Mouse (Mus musculus): ENCODE measurements at regions not wholly inside any gene's neighbourhood (a gene's known extent, or its start where the extent isn't known, plus 50 kb on each side); places are given as distances from the start of the nearest gene placed in this dataset.

DNA sequence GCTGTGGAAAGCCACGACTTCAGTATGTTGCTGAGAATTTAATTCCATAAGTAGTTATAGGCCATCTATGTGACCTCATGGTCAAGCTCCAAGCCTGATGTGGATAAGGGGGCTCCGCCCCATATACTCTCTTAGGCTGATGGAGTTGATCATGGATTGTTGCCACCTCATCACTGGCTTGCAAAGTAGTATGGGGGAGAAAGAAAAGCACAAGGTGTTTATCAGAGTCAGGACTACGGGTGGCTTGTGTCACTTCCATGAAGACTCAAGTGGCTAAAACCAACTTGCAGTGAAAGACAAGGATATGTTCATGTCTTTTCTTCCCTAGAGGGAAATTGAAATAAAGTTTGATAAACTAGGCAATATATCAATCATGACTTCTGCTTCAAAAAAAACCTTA lies 102.9 kb upstream of the Fut8 start:
- no peak for DNase-seq (ENCODE audit: low spot score)

DNA sequence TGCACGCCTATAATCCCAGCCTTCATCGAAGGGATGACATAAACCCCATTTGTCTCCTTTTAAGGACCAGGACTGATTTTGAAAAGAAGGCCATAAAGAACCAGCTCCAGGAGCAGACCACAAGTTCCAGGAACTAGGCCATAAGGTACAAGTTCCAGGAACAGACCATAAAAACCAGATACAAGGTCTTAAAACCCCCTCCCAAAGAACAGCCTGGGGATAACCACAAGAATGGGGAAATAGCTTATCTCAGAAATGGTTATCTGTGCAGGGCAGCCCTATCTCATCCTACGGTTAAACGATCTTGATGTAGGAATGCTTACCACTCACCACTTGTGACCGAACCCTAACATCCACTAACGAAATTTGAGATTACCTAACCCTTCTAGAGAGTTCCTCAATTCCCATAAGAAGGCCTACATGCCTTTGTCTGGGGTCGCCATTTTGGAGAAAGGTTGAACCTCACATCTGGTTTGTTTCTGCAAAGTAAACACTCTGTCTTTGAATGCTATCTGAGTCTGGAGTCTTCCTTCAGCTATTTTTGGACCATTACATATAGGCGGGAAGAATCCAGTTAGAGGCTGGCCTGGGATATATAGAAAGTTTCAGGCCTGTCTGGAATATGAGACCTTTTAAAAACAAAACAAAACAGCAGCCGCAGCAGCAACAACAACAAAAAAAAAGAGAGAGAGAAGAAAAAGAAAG lies 103.5 kb upstream of the Fut8 start:
- no peak for DNase-seq (ENCODE audit: low spot score)

- DNase-seq (ENCODE audit: low spot score), result no peak
These were observed 104.2 kb upstream of the Fut8 start for GRCm38 (mm10) chr12:77133465-77134305.

GRCm38 (mm10) chr12:77131328-77131727 lies 106.6 kb upstream of the Fut8 start:
- no peak for DNase-seq (ENCODE audit: low spot score)

DNA sequence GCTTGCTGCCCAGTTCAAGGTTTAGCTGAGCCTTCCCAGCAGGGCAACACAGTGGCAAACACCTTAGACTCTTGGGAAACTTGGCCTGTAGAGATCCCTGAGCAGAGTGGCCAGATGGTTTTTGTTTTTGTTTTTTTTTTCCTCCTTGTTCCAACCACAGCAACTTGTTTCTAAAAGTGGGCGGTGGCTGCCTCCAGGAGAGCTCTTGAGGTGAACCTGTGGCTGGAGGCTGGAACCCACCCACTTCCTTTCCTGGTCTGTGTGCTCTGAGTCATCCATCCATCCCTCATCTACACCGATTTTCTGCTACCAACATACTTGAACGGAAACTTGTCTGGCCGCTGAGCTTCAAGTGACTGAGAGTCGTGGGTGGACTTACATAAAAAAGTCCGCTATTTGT lies 107.4 kb upstream of the Fut8 start:
- no peak for DNase-seq (ENCODE audit: low spot score)

DNA sequence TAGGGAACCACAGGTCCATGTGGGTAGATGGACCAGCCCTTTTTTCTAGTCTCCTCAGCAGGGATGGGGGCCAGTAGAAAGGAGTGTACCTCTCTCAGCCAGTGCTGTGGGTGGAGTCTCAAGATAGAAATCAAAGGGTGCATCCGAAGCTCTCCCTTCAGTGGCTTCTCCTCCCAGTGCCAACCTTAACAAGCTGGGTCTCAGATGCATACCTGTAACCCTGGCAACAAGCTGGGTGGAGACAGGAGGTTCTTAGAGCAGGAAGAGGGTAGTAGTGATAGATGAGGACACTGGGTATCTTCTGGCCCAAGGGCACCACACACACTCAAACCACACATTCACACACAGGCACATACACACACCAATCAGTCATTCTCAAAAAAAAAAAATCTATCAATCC lies 113.7 kb upstream of the Fut8 start:
- no peak for DNase-seq (ENCODE audit: low spot score)

DNA sequence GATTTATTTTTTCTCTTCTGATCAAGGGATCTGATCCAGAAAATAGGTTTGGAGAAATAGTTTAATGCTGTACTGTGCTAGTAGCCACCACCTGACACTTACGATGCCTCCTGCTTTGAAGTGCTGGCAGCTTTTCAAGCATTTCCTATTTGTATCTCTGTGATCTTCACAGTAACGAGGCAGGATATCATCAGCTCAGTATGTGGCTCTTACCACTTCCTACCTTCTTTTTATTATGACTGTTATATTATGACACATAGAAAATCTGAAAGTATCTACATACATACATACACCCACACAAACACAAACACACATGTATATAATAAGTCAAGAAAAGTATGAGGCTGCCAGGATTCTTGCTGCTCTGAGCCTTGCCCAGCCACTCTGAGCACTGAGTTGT lies 124.4 kb upstream of the Fut8 start:
- DNase-seq (ENCODE audit: low spot score), result no peak

DNA sequence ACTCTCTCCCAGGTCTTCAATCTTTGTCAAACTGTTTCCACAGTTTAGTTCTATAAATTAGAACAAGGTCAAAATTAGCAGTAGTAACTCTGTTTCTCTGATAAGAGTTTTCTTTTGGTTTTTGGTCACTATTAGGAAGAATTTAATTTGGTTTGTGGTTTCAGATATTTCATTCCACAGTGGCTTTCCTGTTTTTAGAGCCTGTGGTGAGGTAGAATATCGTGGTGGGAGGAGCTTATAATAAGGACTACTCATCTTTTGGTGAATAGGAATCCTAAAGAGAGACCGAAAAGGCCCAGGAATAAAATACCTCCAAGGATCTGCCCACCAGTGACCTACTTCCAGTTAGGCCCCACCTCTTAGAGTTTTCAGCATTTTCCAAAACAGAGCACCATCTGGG lies 125.8 kb upstream of the Fut8 start:
- DNase-seq (ENCODE audit: low spot score), result no peak

DNA sequence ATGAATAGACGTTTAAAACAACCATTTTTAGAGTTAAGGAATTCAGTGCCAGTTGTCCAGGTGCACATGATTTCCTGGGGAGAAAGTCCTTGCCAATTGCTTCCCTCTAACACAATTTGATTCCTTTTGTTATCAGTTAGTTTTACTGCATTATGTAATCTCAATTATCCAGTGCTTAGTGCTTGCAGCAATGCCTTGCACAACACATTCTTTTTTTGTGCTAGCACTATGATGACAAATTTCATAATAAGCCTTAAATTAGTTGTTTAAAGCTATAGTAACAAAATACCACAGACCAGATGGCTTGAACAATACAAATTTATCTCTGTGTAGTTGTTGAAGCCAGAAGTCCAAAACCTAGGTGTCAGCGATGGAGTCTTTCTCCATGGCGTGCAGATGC lies 130.7 kb upstream of the Fut8 start:
- DNase-seq (ENCODE audit: low spot score), result no peak

GRCm38 (mm10) chr12:77105887-77106600 lies 131.9 kb upstream of the Fut8 start:
- no peak for DNase-seq (ENCODE audit: low spot score)

DNA sequence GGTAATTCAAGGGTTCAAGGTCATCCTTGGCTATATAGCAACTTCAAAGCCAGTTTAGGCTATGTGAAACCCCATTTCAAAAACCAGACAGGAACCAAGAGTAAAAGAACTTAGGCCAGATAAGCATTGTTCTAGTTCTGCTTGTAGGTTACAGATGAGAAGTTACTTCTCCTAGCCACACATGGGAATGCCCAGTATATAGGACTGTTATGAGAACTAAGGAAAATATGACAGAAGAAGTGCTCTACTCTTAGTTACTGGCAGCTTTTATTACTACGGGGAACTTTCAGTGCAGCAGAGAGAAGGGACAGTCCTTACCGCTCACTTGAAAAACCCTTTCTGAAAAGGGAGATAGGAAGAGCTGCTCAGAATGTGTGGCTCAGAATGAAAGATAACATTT lies 137.4 kb upstream of the Fut8 start:
- DNase-seq (ENCODE audit: low spot score), result no peak

DNA sequence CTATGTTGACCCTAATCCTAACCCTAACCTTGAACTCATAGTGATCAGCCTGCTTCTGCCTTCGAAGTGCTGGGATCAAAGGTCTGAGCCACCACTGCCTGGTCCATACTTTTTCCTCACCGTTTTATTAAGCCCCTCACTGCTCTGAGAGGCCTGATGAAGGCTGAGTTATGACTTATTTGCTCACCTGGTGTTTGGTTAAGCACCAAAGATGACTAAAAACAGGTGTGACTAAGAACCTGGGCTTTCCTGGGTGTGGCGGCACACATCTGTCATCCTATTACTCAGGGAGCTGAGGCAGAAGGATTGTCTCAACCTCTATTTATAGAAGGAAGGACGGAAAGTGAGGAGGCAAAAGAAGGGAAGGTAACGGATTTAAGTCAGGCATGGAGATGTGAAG lies 137.5 kb upstream of the Max start:
- DNase-seq (ENCODE audit: low spot score), result no peak

GRCm38 (mm10) chr12:77098821-77099220 lies 136.8 kb upstream of the Max start:
- DNase-seq (ENCODE audit: low spot score), result no peak

DNA sequence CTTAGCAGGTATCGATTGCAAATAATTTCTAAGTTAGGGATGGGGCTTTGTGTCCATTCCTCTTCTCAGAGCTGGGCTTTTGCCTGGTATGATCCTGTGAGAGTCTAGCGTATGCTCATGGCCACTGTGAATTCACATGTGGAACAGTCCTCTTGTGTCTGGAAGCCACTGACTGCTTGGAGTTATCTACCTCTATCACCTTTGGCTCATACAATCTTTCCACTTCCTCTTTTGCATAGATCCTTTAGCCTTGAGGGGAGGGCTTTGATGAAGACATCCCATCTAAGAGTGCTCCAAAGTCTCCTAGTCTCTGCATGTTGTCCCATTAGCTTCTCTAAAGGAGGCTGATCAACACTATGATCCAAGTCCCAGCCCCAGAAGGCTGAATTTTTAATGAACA lies 135.8 kb upstream of the Max start:
- DNase-seq (ENCODE audit: low spot score), result no peak

- no peak for DNase-seq (ENCODE audit: low spot score)
These were observed 134.5 kb upstream of the Max start for GRCm38 (mm10) chr12:77096461-77096860.

GRCm38 (mm10) chr12:77094999-77095915 lies 133.3 kb upstream of the Max start:
- DNase-seq (ENCODE audit: low spot score), result no peak

DNA sequence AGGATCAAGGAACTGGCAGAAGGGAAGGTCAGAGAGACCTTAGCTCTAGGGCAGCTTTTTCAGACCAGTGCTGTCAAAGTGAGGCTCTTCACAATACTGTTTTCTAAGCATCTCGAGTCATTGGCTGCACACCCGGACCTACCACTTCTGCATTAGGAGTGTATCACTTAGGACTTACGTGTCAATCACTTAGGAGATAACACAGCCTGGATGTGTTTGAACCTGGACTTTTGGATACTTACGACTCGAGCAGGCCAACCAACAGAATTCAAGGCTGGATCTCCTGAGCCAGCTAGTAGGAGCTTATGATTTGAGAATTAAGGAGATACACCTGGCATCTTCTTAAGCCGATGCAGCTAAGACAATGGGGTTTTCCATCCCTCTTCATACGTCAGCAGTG lies 132.2 kb upstream of the Max start:
- no peak for DNase-seq (ENCODE audit: low spot score)

- DNase-seq (ENCODE audit: low spot score), result peak; percentile 26
These were observed 130.7 kb upstream of the Max start for GRCm38 (mm10) chr12:77092741-77093140.

DNA sequence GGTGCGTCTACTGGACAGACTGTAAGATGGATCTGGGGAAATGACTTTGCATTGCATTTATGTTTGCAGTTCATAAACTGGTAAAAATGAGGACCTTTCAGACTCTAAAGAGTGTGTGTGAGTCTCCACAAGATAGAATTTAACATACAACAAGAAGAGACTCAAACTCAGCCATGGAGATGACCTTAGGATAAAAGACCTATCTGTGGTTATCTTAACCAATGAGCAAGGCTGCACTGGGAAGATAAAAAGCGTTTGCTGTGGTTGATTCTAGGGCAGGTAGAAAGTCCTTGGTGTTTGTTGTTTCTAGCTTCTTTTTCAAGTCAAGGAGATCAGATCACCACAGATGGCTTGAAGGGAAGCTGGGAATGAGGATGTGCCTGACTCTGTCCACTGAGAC lies 130.1 kb upstream of the Max start:
- DNase-seq (ENCODE audit: low spot score), result no peak

GRCm38 (mm10) chr12:77091700-77092099 lies 129.7 kb upstream of the Max start:
- DNase-seq (ENCODE audit: low spot score), result no peak

- DNase-seq (ENCODE audit: low spot score), result no peak
These were observed 128.5 kb upstream of the Max start for GRCm38 (mm10) chr12:77090525-77090924.
